Mouse (Mus musculus) adrenal gland, postnatal 4 days (tissue): ENCODE measurements around the gene 2610528J11Rik. TPM values are rescaled to one million over a fixed set of nuclear protein-coding genes. Genes with fewer than 3 reads are reported as not detected.

Experiments
- total RNA-seq, 2 experiments: library from RNA; stranded (reverse); gene quantifications; 2 replicates each; pipeline ENCODE4 v1.2.3; 2021

Gene 2610528J11Rik
- total RNA-seq, 2 experiments from 2014 or later, result 1.1 to 5.1 TPM

Other genes starting within 250 kb of the 2610528J11Rik start
- 100 to 1,000 TPM; 102 to 120 TPM for gene Ptprf, start 235.6 kb upstream of the 2610528J11Rik start, total RNA-seq
- gene Szt2, start 117.7 kb upstream of the 2610528J11Rik start, total RNA-seq, result 10 to 100 TPM; 38.6 to 39.3 TPM
- gene Med8, start 117.7 kb upstream of the 2610528J11Rik start, total RNA-seq, result 10 to 100 TPM; 76.5 to 78.8 TPM
- 10 to 100 TPM; 75.5 to 84.0 TPM for gene Elovl1, start 98.9 kb upstream of the 2610528J11Rik start, total RNA-seq
- 10 to 100 TPM; 41.3 to 42.0 TPM for gene Cdc20, start 89.6 kb upstream of the 2610528J11Rik start, total RNA-seq
- under 1 TPM; 0.17 to 0.54 TPM for gene Mpl, start 69.5 kb upstream of the 2610528J11Rik start, total RNA-seq
- gene Tie1, start 36.9 kb upstream of the 2610528J11Rik start, total RNA-seq, result 10 to 100 TPM; 55.6 to 56.8 TPM
- 1 to 10 TPM; 1.2 to 1.9 TPM for gene Tmem125, start 17.0 kb downstream of the 2610528J11Rik start, total RNA-seq
- under 1 TPM; 0.08 to 0.11 TPM for gene Cfap57, start 93.8 kb downstream of the 2610528J11Rik start, total RNA-seq
- gene Ebna1bp2, start 93.8 kb downstream of the 2610528J11Rik start, total RNA-seq, result 10 to 100 TPM; 72.5 to 84.1 TPM
- gene Olfr62, start 132.0 kb downstream of the 2610528J11Rik start, total RNA-seq, result not detected
- not detected for gene Olfr1342, start 165.8 kb downstream of the 2610528J11Rik start, total RNA-seq
- gene Olfr1341, start 176.5 kb downstream of the 2610528J11Rik start, total RNA-seq, result not detected
- not detected for gene Olfr1340, start 193.1 kb downstream of the 2610528J11Rik start, total RNA-seq
- gene Olfr1339, start 205.2 kb downstream of the 2610528J11Rik start, total RNA-seq, result not detected
- gene Olfr1338, start 231.7 kb downstream of the 2610528J11Rik start, total RNA-seq, result not detected